Mouse (Mus musculus) T-helper 17 cell (primary cell): Measurements from ENCODE around the gene Sln.

Source experiments
- in situ Hi-C, 2 experiments: fragments of 300-600 bp; cut with MboI, MseI; formaldehyde crosslinking; loops; 1 replicate in 1 of 2; 2 replicates in 1 of 2; pipeline ENCODE4 v1.15.1; 2025; ENCODE audit warnings: high pct_unique_total_duplicates in 2 of 2

Sln gene

GRCm38 (mm10) chr9:53849864-53850263 lies at the start of gene Sln:
Sln (plus strand) TSS chr9:53850164.
- in situ Hi-C loops = loop anchor here in 1 of 2 experiments (25.0 kb wide), 1 partner anchor 137 kb away; the partner anchor contains the start of gene Elmod1

GRCm38 (mm10) chr9:53802921-53803320 lies 47.0 kb upstream of the Sln start:
- in situ Hi-C loops = no loop called here

GRCm38 (mm10) chr9:53806496-53807086 lies 43.4 kb upstream of the Sln start:
- in situ Hi-C loops = no loop called here

GRCm38 (mm10) chr9:53813418-53813817 lies 36.5 kb upstream of the Sln start:
- in situ Hi-C loops = no loop called here

GRCm38 (mm10) chr9:53818760-53819159 lies 31.2 kb upstream of the Sln start:
- in situ Hi-C loops = no loop called here

- in situ Hi-C loops = loop anchor here (5.0 to 25.0 kb wide), 3 partner anchors 78 to 162 kb away; partner anchors contain the start of gene Elmod1 (in 1 of the 2)
Measured at GRCm38 (mm10) chr9:53825318-53825717, 24.6 kb upstream of the Sln start.

GRCm38 (mm10) chr9:53829081-53829865 lies 20.7 kb upstream of the Sln start:
- in situ Hi-C loops = loop anchor here (5.0 to 25.0 kb wide), 3 partner anchors 82 to 158 kb away; partner anchors contain the start of gene Elmod1 (in 1 of the 2)

- in situ Hi-C loops = loop anchor here (5.0 to 25.0 kb wide), 3 partner anchors 83 to 157 kb away; partner anchors contain the start of gene Elmod1 (in 1 of the 2)
Measured at GRCm38 (mm10) chr9:53829866-53830209, 20.1 kb upstream of the Sln start.

- in situ Hi-C loops = loop anchor here in 1 of 2 experiments (25.0 kb wide), 1 partner anchor 152 kb away; the partner anchor contains the start of gene Elmod1
Measured at GRCm38 (mm10) chr9:53835039-53835438, 14.9 kb upstream of the Sln start.

- in situ Hi-C loops = loop anchor here in 1 of 2 experiments (25.0 kb wide), 1 partner anchor 151 kb away; the partner anchor contains the start of gene Elmod1
Measured at GRCm38 (mm10) chr9:53835976-53836375, 14.0 kb upstream of the Sln start.

GRCm38 (mm10) chr9:53838816-53839215 lies 11.1 kb upstream of the Sln start:
- in situ Hi-C loops = loop anchor here in 1 of 2 experiments (25.0 kb wide), 1 partner anchor 148 kb away; the partner anchor contains the start of gene Elmod1

GRCm38 (mm10) chr9:53848548-53848947 lies 1.4 kb upstream of the Sln start:
- in situ Hi-C loops = loop anchor here in 1 of 2 experiments (25.0 kb wide), 1 partner anchor 139 kb away; the partner anchor contains the start of gene Elmod1

- in situ Hi-C loops = no loop called here
Measured at GRCm38 (mm10) chr9:53852158-53852557, 2.2 kb downstream of the Sln start.

- in situ Hi-C loops = no loop called here
Measured at GRCm38 (mm10) chr9:53853672-53854071, 3.7 kb downstream of the Sln start.

GRCm38 (mm10) chr9:53854525-53854924 lies 4.6 kb downstream of the Sln start:
- in situ Hi-C loops = no loop called here

- in situ Hi-C loops = no loop called here
Measured at GRCm38 (mm10) chr9:53857864-53858263, 7.9 kb downstream of the Sln start.

GRCm38 (mm10) chr9:53873239-53873638 lies 23.3 kb downstream of the Sln start:
- in situ Hi-C loops = no loop called here

GRCm38 (mm10) chr9:53877423-53877822 lies 27.5 kb downstream of the Sln start:
- in situ Hi-C loops = loop anchor here in 1 of 2 experiments (25.0 kb wide), 2 partner anchors 965 to 1415 kb away; no protein-coding TSS in a partner anchor

- in situ Hi-C loops = loop anchor here in 1 of 2 experiments (25.0 kb wide), 2 partner anchors 971 to 1421 kb away; no protein-coding TSS in a partner anchor
Measured at GRCm38 (mm10) chr9:53883588-53884280, 33.8 kb downstream of the Sln start.

GRCm38 (mm10) chr9:53890075-53890474 lies 40.1 kb downstream of the Sln start:
- in situ Hi-C loops = loop anchor here in 1 of 2 experiments (25.0 kb wide), 2 partner anchors 978 to 1428 kb away; no protein-coding TSS in a partner anchor

- in situ Hi-C loops = loop anchor here in 1 of 2 experiments (25.0 kb wide), 2 partner anchors 984 to 1434 kb away; no protein-coding TSS in a partner anchor
Measured at GRCm38 (mm10) chr9:53895827-53896226, 45.9 kb downstream of the Sln start.
